Mouse (Mus musculus) kidney, postnatal 0 days (tissue): ENCODE measurements around the gene Abcb4. TPM values are rescaled to one million over a fixed set of nuclear protein-coding genes. Genes with fewer than 3 reads are reported as not detected.

Experiments used
- ATAC-seq: fragments of 200-750 bp; cut with Nextera tagmentation; replicated peaks from 2 replicates; pipeline ENCODE4 v1.8.0; 2017; ENCODE audit warnings: low read depth, moderate number of reproducible peaks, moderate TSS enrichment, moderate library complexity; ENCODE audit not compliant: low FRiP score
- DNase-seq: peaks from one replicate; pipeline ENCODE4 v3.0.0-alpha.2; 2016; ENCODE audit warnings: low spot score
- H3K27ac ChIP-seq: fragments of 300-500 bp; sonication (generic); 2 replicates; pipeline ENCODE4 v1.5.1; 2014; ENCODE audit warnings: mild to moderate bottlenecking
- H3K27me3 ChIP-seq: fragments of 300-500 bp; sonication (generic); 2 replicates; pipeline ENCODE4 v1.6.1; 2014; ENCODE audit warnings: low read length, mixed read lengths; ENCODE audit not compliant: insufficient read depth
- H3K36me3 ChIP-seq: fragments of 300-500 bp; sonication (generic); 2 replicates; pipeline ENCODE4 v1.6.1; 2014; ENCODE audit warnings: low read length, mixed read lengths; ENCODE audit not compliant: insufficient read depth
- H3K4me1 ChIP-seq: fragments of 300-500 bp; sonication (generic); replicated peaks from 2 replicates; pipeline ENCODE4 v1.6.1; 2014; ENCODE audit warnings: antibody characterized with exemption, low read length, mixed read lengths; ENCODE audit not compliant: insufficient read depth
- H3K4me2 ChIP-seq: fragments of 300-500 bp; sonication (generic); 2 replicates; pipeline ENCODE4 v1.6.1; 2014; ENCODE audit warnings: mild to moderate bottlenecking, low read length, moderate library complexity, mixed read lengths
- H3K4me3 ChIP-seq: fragments of 300-500 bp; sonication (generic); replicated peaks from 2 replicates; pipeline ENCODE4 v1.5.1; 2014; ENCODE audit warnings: low read depth, low read length
- H3K9ac ChIP-seq: fragments of 300-500 bp; sonication (generic); 2 replicates; pipeline ENCODE4 v1.6.1; 2014; ENCODE audit warnings: low read depth, low read length
- H3K9me3 ChIP-seq: fragments of 300-500 bp; sonication (generic); replicated peaks from 2 replicates; pipeline ENCODE4 v1.6.1; 2016; ENCODE audit warnings: low read length, inconsistent platforms, mixed read lengths
- CTCF ChIP-seq: IDR thresholded peaks from 2 replicates; pipeline ENCODE4 v1.5.1; 2016; ENCODE audit warnings: antibody characterized with exemption, low read depth, mild to moderate bottlenecking, moderate library complexity
- WGBS: fragments of 180-500 bp; shearing (Covaris S2); extraction: QIAGEN DNeasy Blood & Tissue Kit; methylation state at CpG from one replicate; pipeline ENCODE4 v1.1.7; 2014; 5-methylcytosine and 5-hydroxymethylcytosine counted together
- polyA plus RNA-seq: library from polyadenylated mRNA; unstranded; fragments of >200 nt; fragmentation: Nextera tagmentation; extraction: Ambion mirVana; gene quantifications from 2 replicates; pipeline ENCODE4 v1.2.1, GENCODE M21; 2015

The Abcb4 gene
- polyA plus RNA-seq, 1 experiment from 2014 or later, result 0.16 TPM

DNA sequence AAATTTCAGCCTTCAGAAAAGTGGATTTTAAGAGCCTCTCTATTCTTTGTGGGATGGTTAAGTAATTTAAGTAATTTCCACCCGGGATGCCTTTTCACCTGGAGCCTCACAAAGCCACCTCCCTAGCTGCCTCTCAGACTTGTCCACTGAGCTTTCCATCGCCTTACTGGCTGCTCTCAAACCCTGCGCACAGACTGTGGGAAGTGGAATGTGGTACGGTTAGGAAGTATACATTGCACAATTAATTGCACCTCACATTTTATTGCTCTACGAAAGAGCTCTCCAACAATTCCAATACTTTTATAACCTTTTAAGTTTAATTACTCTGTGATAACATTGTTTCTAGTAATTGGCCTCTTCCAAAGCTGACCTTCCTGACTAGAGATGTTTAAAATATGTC lies 27.2 kb upstream of the Abcb4 start:
- DNase-seq (no peak), ATAC-seq (no peak)
- TF ChIP-seq CTCF, result no peak
- Histone ChIP-seq H3K4me3 (no peak overlapping the region), H3K27me3 (no peaks in the 10 kb centered on the region), H3K9ac (no peak overlapping the region), H3K4me1 (no peaks in the 10 kb centered on the region), H3K27ac (no peak overlapping the region), H3K9me3 (no peaks in the 10 kb centered on the region), H3K36me3 (no peaks in the 10 kb centered on the region), H3K4me2 (no peak overlapping the region)
- WGBS, result 75% methylated on average over 5 of the region's 5 CpGs

DNA sequence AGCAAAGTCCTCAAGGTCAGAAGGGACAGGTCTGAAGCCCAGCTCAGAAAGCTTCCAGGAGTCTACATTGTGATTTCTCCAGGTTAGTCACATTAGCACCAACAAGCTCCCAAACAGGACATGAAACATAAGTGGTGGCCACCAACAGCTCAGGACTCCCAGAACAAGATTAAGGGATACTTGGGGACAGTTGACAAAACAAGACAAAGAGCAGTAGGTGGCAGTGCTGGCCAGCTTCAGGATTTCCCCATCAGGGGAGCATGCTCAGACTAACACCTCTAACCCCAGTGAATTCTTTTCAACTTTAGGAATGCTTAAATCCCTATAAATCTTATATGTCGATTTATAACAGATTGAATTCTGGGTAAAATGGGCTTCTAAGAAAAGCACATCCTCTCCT lies 25.5 kb upstream of the Abcb4 start:
- no peaks in the 10 kb centered on the region for H3K9me3 ChIP-seq
- 0 out of 2 replicates have a peak, but pooled peaks have one; percentile 25 for ATAC-seq

DNA sequence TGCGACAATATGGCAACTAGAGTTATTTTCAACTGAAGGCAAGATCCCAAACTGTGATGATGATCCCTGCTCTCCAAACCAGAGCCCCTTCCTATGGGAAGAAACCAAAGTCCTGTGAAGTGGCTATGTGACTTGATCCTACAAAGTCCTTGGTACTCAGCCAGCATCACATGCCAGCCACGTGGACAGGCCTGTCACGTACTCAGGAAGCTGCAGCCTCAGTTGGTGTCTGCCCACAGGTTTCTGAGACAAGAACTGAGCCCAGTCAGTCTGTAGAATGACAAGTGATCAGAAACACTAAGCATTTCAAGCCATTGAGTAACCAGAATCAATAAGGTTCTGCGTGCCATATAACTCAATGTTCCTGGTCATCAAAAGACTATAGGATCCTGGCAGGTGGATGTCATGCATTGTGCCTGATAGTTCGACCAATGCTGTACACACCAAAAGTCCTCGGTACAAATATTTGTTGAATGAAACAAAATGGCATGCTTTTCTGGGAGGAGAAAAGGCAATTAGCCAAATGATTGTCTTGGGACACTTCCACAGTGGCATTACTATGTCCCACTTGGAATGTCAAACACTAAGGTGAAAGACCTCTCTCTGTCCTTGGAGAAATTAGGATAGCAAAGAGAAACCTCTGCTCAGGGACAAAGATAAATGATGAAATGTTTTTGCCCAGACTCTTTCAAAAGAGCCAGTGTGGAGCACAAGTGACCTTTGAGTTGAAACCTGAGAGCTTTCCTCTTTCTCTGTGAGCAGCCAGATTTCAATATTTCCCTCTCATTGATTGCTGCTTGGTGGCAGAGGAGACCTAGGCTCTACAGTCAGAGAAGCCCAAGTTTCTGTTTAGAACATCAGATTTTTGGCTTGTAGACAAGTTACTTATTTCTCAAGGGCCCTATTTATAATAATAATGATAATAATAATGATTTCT lies 20.3 kb upstream of the Abcb4 start:
- H3K4me2 ChIP-seq, result no peak overlapping the region
- H3K27ac ChIP-seq, result no peak overlapping the region
- H3K27me3 ChIP-seq, result no peaks in the 10 kb centered on the region
- DNase-seq (no peak), ATAC-seq (no peak)
- no peak for TF ChIP-seq CTCF
- H3K36me3 ChIP-seq, result no peaks in the 10 kb centered on the region
- no peak overlapping the region for H3K9ac ChIP-seq
- WGBS, result 86% methylated on average over 6 of the region's 6 CpGs
- no peak overlapping the region for H3K4me3 ChIP-seq
- H3K4me1 ChIP-seq, result no peaks in the 10 kb centered on the region
- no peaks in the 10 kb centered on the region for H3K9me3 ChIP-seq

More for the DNA sequence above, 25.5 kb upstream of the Abcb4 start:
- peak; percentile 64 for DNase-seq
- peak; percentile 67 for TF ChIP-seq CTCF
- Histone ChIP-seq H3K36me3 (no peaks in the 10 kb centered on the region), H3K27me3 (no peaks in the 10 kb centered on the region), H3K9ac (no peak overlapping the region), H3K4me2 (no peak overlapping the region), H3K27ac (no peak overlapping the region), H3K4me3 (no peak overlapping the region), H3K4me1 (no peaks in the 10 kb centered on the region)
- WGBS, result 13% methylated on average over 1 of the region's 1 CpGs

DNA sequence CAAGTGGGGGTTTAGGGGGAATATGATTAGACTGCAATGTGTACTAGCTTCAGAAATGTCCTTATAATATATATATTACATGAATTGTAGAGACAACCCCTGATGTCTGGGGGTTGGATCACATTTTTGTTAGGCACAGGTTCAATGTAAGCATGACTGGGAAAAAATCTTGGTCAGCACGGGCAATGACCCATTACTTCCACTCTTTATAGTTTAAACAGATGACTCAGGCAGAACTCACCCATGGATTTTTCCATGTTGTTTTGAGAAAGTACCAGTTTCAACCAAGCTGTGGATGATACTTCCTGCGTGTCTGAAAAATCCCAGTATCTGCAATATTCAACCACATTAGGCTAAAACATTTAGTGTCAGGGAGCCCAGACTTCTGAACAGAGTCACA lies 16.4 kb upstream of the Abcb4 start:
- DNase-seq (no peak), ATAC-seq (no peak)
- WGBS, result 62% methylated on average over 2 of the region's 2 CpGs
- no peaks in the 10 kb centered on the region for H3K9me3 ChIP-seq
- H3K27me3 ChIP-seq, result no peaks in the 10 kb centered on the region
- no peak overlapping the region for H3K4me3 ChIP-seq
- no peak overlapping the region for H3K4me2 ChIP-seq
- TF ChIP-seq CTCF, result no peak
- no peaks in the 10 kb centered on the region for H3K4me1 ChIP-seq
- H3K27ac ChIP-seq, result no peak overlapping the region
- no peaks in the 10 kb centered on the region for H3K36me3 ChIP-seq
- H3K9ac ChIP-seq, result no peak overlapping the region

DNA sequence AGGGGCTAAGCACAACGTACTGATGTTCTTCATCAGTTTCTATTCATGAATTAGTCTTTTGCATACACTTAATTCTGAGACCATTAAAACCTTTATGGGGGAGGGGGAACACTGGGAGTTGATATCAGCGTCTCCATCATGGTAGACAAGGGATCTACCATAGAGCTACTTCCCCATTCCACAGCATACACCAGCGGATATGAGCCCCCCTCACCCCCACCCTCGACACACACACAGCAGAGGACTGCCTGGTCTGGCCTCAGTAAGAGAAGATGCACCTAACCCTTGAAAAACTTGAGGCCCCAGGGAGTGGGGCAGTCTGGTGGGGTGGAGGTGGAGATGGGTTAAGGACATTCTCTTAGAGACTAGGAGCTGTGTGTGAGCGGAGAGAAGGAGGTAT lies 15.7 kb upstream of the Abcb4 start:
- Histone ChIP-seq H3K4me2 (no peak overlapping the region), H3K9me3 (no peaks in the 10 kb centered on the region), H3K4me1 (no peaks in the 10 kb centered on the region), H3K27me3 (no peaks in the 10 kb centered on the region), H3K4me3 (no peak overlapping the region), H3K9ac (no peak overlapping the region), H3K36me3 (no peaks in the 10 kb centered on the region), H3K27ac (no peak overlapping the region)
- no peak for TF ChIP-seq CTCF
- 75% methylated on average over 5 of the region's 5 CpGs for whole genome bisulfite sequencing
- DNase-seq (no peak), ATAC-seq (no peak)

DNA sequence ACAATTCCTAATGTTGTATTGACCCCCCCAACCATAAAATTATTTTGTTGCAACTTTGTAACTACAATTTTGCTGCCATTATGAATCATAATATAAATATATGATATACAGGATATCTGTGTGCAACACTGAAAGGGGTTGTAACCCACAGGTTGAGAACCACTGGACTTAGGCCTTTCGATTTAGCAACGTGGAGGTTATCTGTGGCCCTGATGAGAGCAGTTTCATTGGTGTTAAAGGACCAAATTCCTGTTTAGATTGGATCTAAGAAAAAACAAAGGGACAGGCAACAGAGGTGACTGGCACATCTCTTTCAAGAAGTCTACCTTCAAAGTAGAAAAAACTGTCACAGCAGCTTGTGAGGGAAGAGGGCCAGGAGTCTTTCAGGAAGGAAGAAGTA lies 7.7 kb upstream of the Abcb4 start:
- H3K27ac ChIP-seq, result no peak overlapping the region
- no peak overlapping the region for H3K9ac ChIP-seq
- H3K4me2 ChIP-seq, result no peak overlapping the region
- no peaks in the 10 kb centered on the region for H3K27me3 ChIP-seq
- 84% methylated on average over 2 of the region's 2 CpGs for WGBS
- H3K4me3 ChIP-seq, result no peak overlapping the region
- DNase-seq, result no peak
- no peak for ATAC-seq
- H3K4me1 ChIP-seq, result no peaks in the 10 kb centered on the region
- no peaks in the 10 kb centered on the region for H3K36me3 ChIP-seq
- TF ChIP-seq CTCF, result no peak
- no peaks in the 10 kb centered on the region for H3K9me3 ChIP-seq
